ENCODE assay signal across 11 mouse cellular contexts in genomic region chr15:85464823-85465565, GRCm38 (mm10). TPM values are rescaled to one million over a fixed set of nuclear protein-coding genes. Genes with fewer than 3 reads are reported as not detected.
DNase-seq lines count a peak whose midpoint lies in the region; ATAC-seq lines count a peak whose summit lies in the region.
"Had no signal": no experiment of that assay in that cellular context is flagged by ENCODE, and none has a peak within 500 bp of the region (broad histone marks: within the 10 kb centered on the region; RNA-seq: fewer than 3 reads in every experiment).

No protein-coding gene starts in this region.

- H3K27me3 ChIP-seq in hindbrain, embryonic 11.5 days (ENCODE audit: control insufficient read depth, insufficient read depth, low read length) = no peaks in the 10 kb centered on the region
- H3K27me3 ChIP-seq in neural tube, embryonic 13.5 days = no peaks in the 10 kb centered on the region
- H3K27me3 ChIP-seq: limb, embryonic 13.5 days; stomach, embryonic 15.5 days had no signal

- no peak overlapping the region for H3K4me3 ChIP-seq in hindbrain, embryonic 11.5 days (ENCODE audit: low read depth, low read length)
- H3K4me3 ChIP-seq in neural tube, embryonic 13.5 days = no peak overlapping the region
- H3K4me3 ChIP-seq: limb, embryonic 13.5 days; stomach, embryonic 15.5 days had no signal

- WGBS in hindbrain, embryonic 11.5 days = 47% methylated on average over 10 of the region's 10 CpGs
- WGBS in neural tube, embryonic 13.5 days = 32% methylated on average over 10 of the region's 10 CpGs

- ATAC-seq in hindbrain, embryonic 11.5 days (ENCODE audit: low FRiP score) = no peak
- ATAC-seq in neural tube, embryonic 13.5 days (ENCODE audit: low read depth) = no peak

- H3K36me3 ChIP-seq in hindbrain, embryonic 11.5 days (ENCODE audit: control insufficient read depth, insufficient read depth, low read length) = no peaks in the 10 kb centered on the region
- H3K36me3 ChIP-seq in neural tube, embryonic 13.5 days = peaks cover 44% of the 10 kb centered on the region

- H3K9me3 ChIP-seq in hindbrain, embryonic 11.5 days (ENCODE audit: control insufficient read depth, low read length) = no peaks in the 10 kb centered on the region
- H3K9me3 ChIP-seq in neural tube, embryonic 13.5 days = no peaks in the 10 kb centered on the region
- H3K9me3 ChIP-seq: limb, embryonic 13.5 days; stomach, embryonic 15.5 days had no signal

- peak overlapping the region; percentile 70 for H3K27ac ChIP-seq in hindbrain, embryonic 11.5 days (ENCODE audit: low read depth, low read length)
- H3K27ac ChIP-seq in neural tube, embryonic 13.5 days (replicated peaks) = peak overlapping the region; percentile 89
- H3K27ac ChIP-seq: limb, embryonic 13.5 days; stomach, embryonic 15.5 days had no signal

- no peak overlapping the region for H3K9ac ChIP-seq in hindbrain, embryonic 11.5 days (ENCODE audit: low read depth, low read length)
- no peak overlapping the region for H3K9ac ChIP-seq in neural tube, embryonic 13.5 days
- H3K9ac ChIP-seq: limb, embryonic 13.5 days; stomach, embryonic 15.5 days had no signal

- H3K4me2 ChIP-seq in hindbrain, embryonic 11.5 days (replicated peaks; ENCODE audit: low read depth, low read length) = no peak overlapping the region
- H3K4me2 ChIP-seq in neural tube, embryonic 13.5 days = no peak overlapping the region
- H3K4me2 ChIP-seq: limb, embryonic 13.5 days; stomach, embryonic 15.5 days had no signal

- peak; percentile 17 for DNase-seq in lung, postnatal 14 days
- DNase-seq in lung, postnatal 4 days = no peak
- DNase-seq in c-Kit-positive CD71-positive TER-119-negative erythroid progenitor cells, embryonic 14.5 days (ENCODE audit: low read depth) = peak; percentile 11
- DNase-seq in hindbrain, embryonic 11.5 days (ENCODE audit: low spot score) = peak; percentile 54
- no peak for DNase-seq in thymus, postnatal 25 days
- DNase-seq in cerebellum, postnatal 36 days = no peak
- DNase-seq in cerebellum, adult 18-20 months = no peak
- DNase-seq: heart, postnatal 36 days had no signal

- H3K4me1 ChIP-seq in hindbrain, embryonic 11.5 days (replicated peaks; ENCODE audit: control insufficient read depth, insufficient read depth, low read length) = peaks cover 15% of the 10 kb centered on the region
- peaks cover 72% of the 10 kb centered on the region for H3K4me1 ChIP-seq in neural tube, embryonic 13.5 days (replicated peaks)
- H3K4me1 ChIP-seq: stomach, embryonic 15.5 days had no signal

RNA-seq across cellular contexts. Expression of gene 7530416G11Rik, which starts 38.0 kb away (rescaled TPM):
- polyA plus RNA-seq in hindbrain, embryonic 11.5 days (2014; fragmentation: Nextera tagmentation; extraction: Ambion mirVana) = not detected in 2 replicates
- not detected in 2 replicates for polyA plus RNA-seq in neural tube, embryonic 13.5 days (2015; fragmentation: Nextera tagmentation; extraction: Ambion mirVana)
- polyA plus RNA-seq: limb, embryonic 13.5 days; stomach, embryonic 15.5 days had no signal

Comparison
In these comparisons a context has a peak if more than half of its experiments do, and no peak if none do; other contexts are left out.
1. DNase-seq: peak in lung, postnatal 14 days (single experiment), c-Kit-positive CD71-positive TER-119-negative erythroid progenitor cells, embryonic 14.5 days (single experiment) and hindbrain, embryonic 11.5 days (single experiment); none in lung, postnatal 4 days (0 of 2), thymus, postnatal 25 days (single experiment), cerebellum, postnatal 36 days (0 of 2) and cerebellum, adult 18-20 months (0 of 2).